Mouse (Mus musculus) erythroblast, embryonic 14.5 days (primary cell): Measurements from ENCODE around the gene Gm20517.

ENCODE experiments used
- GATA1 ChIP-seq: IDR thresholded peaks from 2 replicates; pipeline ENCODE4 v1.6.1; 2012; ENCODE audit warnings: low read length, inconsistent platforms, mixed read lengths
- TAL1 ChIP-seq: IDR thresholded peaks from 3 replicates; pipeline ENCODE4 v1.6.1; 2012; ENCODE audit warnings: low read length, inconsistent platforms, mixed read lengths

- TF ChIP-seq TAL1 (no peak), GATA1 (no peak)
These were observed 11.6 kb downstream of the Gm20517 start for GRCm38 (mm10) chr17:47622912-47623554.
